Mouse (Mus musculus) urinary bladder, postnatal 10 days (tissue): ENCODE measurements around the gene Gm47791.

Source experiments
- DNase-seq: peaks from one replicate; pipeline ENCODE4 v3.0.0; 2022; ENCODE audit warnings: low spot score

Gm47791 gene

DNA sequence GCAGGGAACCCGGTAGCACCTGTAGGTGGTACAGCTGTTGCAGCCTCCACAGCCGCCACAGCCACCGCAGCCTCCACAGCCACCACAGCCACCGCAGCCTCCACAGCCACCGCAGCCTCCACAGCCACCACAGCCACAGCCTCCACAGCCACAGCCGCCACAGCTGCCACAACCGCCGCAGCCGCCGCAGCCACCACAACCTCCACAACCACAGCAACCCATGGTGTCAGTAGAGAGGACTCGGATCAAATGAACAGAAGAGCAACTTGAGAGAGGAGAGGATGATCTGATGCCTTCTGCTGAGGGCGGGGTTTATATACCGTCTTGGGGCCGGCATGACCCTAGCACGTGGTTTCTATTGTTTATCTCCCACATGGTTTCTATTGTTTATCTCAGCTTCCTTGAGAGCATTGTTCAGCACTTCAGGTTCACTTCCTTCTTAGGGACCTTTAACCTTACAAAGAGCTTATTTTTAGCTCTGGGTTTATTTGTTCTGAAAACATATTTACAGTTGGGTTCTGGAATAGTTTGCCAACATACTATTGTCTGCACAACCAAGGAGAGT is at the start of gene Gm47791:
Gm47791 (minus strand) TSS at position 222 of the 565 bp plus-strand sequence.
- no peak for DNase-seq

DNA sequence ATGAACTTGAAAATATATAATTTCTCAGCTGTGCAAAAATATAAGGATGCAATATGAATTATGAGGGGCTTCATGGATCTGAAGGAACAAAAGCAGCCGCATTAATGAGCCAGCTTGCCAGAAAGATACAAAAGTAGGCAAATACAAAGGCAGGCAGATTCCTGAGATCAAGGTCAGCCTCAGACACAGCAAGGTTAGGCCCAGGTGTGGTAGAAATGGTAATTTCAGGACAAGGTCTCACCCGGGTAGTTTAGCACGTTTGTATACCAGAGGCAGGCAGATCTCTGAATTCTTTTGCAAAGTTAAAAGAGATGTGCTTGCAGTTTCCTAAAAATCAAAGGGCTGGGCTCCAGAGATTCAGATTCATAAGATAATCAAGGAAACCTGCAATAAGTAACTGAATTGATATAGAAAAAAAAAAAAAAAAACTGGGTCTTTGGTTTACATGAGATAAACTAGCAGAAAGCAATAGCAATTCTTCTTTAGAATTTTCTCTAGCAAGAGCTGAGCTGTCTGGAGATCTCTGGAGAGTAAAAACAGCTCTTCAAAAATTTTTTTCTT is 49.7 kb upstream of the Gm47791 start:
- DNase-seq: no peak

DNA sequence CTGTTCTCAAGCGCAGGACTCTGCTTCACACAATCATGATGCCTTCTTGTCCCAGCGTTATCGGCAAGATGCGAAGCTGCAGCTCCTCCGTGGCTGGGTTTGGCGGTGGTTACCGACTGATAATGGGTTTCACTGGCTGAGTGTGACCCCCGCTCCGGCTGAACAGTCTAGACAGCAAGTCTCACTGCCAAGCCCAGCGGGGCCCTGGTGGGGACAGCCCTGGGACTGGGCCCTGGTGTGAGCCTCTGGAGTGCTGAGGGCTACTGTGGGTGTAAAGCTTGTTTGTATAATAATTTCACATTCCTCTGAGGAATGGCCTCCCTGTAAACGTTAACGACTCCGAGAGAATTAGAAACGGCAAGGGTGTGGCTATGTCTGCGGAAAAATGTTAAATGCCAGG is 49.1 kb upstream of the Gm47791 start:
- no peak for DNase-seq

DNA sequence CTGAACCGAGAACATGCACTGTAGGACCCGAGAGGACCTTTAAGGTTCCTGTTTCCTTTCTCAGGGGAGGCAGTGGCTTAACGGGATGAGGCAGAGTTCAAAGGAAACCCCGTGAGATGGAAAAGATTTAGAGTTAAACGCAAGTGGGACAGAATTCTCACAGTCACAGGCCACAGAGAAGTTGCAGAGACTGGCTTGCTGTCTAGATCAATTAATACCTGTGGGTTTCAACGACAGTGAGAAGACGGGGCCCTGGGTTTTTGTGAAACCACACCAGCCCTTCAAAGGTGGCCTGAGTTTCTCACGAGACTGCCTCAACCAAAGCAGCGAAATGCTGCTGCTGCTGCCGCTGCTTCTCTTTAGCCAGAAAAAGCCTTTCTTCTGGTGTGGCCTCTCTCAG is 48.3 kb upstream of the Gm47791 start:
- no peak for DNase-seq

GRCm38 (mm10) chr1:82815941-82816716 is 45.1 kb upstream of the Gm47791 start:
- no peak for DNase-seq

GRCm38 (mm10) chr1:82811766-82812165 is 40.7 kb upstream of the Gm47791 start:
- no peak for DNase-seq

- no peak for DNase-seq
Measured at GRCm38 (mm10) chr1:82808564-82808963, 37.5 kb upstream of the Gm47791 start.

DNA sequence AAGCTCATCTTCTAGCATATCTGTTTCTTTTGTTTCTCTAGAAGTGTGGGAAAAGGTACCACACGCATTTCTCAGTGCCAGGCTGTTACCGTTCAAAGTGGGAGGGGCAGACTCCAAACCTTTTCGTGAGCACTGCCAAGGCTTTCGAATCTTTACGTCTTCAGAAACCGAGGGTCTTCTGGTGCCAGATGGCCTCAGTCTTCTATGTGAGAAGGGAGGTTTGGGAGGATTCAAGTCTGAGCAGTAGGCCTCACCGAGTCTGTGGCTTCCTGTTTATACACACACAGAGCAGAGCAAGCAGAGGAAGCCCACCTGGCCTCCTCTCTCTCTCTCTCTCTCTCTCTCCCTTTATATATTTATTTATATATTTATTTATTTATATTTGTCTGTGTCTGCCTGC is 36.2 kb upstream of the Gm47791 start:
- no peak for DNase-seq

DNA sequence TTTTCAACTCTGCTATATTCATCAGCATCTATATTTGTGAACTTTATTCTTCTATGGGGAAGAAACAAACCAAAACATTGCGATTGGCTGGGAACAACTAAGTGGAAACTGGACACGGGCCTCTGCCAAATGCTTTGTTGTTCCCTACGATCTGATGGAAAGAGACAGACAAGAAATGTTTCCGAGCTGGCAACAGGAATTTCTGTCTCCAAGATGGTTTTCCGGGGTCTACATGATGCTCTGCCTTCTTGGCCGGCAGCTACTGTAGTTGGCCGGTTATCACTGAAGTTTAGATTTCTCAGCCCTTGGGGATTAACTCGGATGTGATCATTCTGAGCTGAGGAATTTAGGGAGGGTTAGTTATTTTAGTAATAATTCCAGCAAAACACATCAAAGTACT is 35.3 kb upstream of the Gm47791 start:
- no peak for DNase-seq

- DNase-seq: no peak
Measured at GRCm38 (mm10) chr1:82804059-82804458, 33.0 kb upstream of the Gm47791 start.

DNA sequence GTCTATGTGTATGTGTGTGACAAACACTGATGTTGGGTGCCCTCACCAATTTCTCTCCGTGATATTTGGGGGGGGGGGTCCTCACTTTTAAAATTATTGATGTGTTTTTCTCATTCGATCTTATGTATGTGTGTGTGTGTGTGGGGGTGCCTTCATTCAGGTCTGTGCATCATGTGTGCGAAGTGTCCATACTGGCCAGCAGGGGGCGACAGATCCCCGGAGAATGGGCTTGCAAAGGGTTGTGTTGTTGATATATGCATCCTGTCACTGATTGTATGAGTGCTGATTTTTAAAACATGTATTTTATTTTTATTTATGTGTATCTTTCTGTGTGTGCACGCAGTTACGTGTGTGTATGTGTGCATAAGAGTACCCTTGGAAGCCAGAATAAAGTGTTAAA is 32.6 kb upstream of the Gm47791 start:
- no peak for DNase-seq

DNA sequence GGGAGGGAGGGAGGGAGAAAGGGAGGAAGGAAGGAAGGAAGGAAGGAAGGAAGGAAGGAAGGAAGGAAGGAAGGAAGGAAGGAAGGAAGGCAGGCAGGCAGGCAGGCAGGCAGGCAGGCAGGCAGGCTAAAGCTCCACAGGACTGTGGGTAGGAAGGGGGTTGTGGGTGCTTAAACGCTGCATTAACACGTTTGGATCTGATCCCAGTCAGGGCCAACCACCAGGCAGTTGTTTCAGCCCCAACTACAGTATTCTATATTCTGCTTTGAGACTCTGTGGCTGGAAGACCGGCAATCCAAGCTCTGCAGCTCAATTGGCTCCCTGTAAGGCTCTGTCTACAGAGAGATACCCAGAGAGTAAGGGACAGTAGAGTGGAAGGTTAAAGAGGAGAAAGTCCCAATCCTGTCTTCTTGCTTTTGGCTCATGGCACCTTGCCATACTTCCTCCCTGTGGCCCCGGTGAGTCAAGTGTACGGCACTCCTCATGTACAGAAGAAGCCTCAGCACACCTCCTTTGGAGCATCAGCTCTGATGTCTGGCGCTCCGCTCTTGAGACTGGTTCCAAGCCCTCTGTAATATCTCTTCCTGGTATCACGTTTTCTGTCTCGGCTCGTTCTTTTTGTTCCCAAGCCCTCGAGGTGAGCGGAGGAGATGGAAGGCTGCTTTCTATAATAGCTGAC is 30.2 kb upstream of the Gm47791 start:
- DNase-seq: no peak

DNA sequence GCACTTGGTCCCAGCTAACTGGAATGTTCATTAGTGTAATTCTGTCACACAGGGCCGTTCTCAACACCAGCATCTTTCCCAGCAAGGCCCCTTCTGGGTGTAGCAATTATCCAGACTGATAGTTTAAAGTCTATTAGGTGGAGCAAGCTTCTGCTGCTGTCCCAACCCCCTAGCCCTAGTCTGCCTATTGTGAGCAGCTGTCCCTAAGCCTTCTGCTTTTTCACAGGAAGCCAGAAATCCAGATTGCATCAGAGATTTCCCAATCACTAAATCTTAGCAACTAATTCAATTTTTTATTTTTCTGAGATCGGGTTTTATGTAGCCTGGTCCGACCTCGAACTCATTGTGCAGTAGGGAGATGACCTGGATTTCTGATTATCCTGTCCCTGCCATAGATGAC is 27.9 kb upstream of the Gm47791 start:
- no peak for DNase-seq

- no peak for DNase-seq
Measured at GRCm38 (mm10) chr1:82798304-82798703, 27.3 kb upstream of the Gm47791 start.

DNA sequence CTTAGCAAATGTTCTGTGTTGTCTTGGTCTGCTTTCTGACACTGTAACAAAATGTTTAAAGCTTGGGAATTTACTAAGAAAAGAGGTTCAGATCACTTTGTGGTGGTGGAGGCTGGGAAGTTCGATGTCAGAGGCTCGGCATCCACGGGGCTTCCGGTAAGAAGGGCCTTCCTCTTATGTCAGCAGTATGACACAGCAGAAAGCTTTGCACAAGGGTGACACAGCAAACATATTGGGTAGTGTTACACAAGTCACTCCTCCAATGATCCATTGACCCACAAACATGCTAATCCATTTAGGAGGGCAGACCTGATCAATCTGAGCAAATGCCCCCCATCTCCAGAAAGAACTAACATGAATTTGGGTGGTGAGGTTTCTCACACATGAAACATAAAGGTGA is 26.0 kb upstream of the Gm47791 start:
- no peak for DNase-seq

GRCm38 (mm10) chr1:82795702-82796443 is 24.8 kb upstream of the Gm47791 start:
- no peak for DNase-seq

GRCm38 (mm10) chr1:82795211-82795610 is 24.2 kb upstream of the Gm47791 start:
- DNase-seq: no peak

GRCm38 (mm10) chr1:82793986-82794385 is 22.9 kb upstream of the Gm47791 start:
- DNase-seq: no peak

DNA sequence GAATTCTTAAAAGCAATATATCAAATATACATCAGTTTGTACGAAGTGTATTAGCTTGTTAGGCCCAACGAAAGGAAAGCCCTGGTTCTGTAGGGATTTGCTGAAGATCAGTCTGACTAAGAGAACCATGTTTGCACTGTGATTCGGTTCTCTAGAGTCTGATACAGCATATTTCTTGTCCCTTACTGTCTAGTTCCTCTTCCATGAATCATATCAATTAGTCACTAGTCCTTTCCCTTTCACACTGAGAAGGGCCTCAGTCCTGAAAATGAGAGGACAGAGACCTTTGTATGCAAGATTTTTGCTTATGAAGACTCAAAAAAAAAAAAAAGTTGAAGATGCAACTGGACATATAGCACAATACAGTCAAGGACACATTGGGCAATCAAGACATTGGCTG is 22.1 kb upstream of the Gm47791 start:
- DNase-seq: no peak

DNA sequence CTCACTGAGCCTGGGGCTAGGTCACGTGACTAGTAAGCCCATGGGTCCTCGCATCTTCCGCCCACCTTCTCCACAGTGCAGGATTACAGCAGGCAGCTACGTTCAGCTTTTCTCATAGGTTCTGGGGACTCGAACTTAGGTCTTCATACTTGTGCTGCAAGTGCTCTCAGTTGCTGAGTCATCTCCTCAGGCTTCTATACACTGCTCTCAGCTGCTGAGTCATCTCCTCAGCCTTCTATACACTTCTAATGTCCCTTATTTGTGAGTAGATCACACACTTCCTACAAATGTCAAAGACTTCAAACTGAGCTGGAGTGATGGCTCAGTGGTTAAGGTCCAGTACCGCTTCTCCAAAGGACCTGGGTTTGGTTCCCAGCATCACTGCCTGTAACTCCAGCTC is 21.2 kb upstream of the Gm47791 start:
- no peak for DNase-seq

DNA sequence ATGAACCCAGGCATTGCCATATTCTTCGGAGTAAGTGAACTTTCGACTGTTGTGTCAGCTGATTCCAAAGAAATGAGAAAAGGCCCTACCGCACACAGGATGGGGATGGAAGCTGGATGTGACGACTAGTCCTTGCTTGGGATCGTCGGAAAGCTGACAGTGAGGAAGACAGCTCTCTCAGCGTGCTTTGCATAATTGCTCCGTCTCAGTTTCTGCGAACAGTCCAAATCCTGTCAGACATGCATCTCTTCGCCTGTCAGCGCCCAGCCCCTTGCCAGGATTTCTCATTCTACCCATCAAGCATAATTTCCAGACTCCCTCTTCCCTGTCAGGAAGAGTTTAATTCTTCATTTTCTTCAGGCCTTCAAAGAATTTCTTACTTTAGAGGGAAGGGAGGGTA is 20.1 kb upstream of the Gm47791 start:
- no peak for DNase-seq

DNA sequence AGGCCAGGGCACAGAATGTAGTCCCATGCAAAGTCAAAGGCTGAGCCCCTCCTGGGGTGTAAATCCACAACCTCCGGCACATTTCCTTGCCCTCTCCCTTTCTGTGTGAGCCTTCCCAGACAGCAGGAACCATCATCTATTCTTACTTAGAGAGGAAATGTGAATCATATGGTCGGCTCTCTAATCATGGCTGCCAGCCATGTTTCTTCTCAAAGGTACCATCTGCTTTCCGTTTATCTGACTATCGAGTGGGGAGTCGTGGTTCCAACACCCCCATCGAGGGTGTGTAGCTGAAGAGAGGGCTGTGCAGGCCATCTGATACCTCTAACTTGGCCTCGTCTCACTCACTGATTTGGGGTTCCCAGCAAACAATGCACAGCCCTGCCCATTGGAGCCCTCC is 17.0 kb upstream of the Gm47791 start:
- no peak for DNase-seq
